Mouse (Mus musculus): ENCODE data around the gene Dennd1b.

DNA sequence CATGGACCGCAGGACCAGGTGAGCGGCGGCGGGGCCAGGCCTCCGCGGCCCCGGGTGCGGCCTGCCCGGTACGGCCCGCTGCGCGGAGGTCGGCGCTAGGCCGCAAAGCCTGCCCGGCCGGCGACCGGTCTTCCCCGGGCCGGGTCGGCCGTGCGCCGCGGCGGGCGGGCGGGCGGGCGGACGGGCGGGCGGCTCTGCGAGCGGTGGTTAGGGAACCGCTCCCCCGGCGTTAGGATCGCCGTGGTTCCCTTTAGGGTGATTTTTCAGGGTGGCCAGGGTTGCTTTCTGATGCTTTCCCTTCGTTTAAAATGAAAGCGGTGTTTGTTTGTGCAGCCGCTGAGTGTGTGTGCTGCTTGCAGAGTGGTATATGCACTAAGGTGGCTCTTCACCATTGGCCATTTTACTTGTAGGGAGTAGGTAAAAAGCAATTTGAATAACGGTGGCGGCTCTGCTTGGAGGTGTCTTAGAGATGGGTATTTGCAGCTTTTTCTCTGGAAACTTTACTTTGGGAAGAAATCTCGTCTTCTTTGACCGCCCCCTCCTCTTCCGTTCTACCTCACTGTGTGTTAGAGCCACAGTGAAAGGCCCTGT lies 728 bp downstream of the Dennd1b start:
- TF ChIP-seq CTCF (conservative IDR thresholded peaks at IDR 0.05 in 1 of 2, IDR thresholded peaks at IDR 0.05 in 1 of 2; ENCODE audit: low read depth in 2 of 2, low read length in 2 of 2): no peak
- peak; percentile 47; the same call in 1 of the 2 replicates for TF ChIP-seq POLR2A (IDR thresholded peaks at IDR 0.05; ENCODE audit: low read depth, low read length)
- no peak for TF ChIP-seq SMC3 (IDR thresholded peaks at IDR 0.05; ENCODE audit: low read depth, low read length)
- TF ChIP-seq SIN3A (IDR thresholded peaks at IDR 0.05; ENCODE audit: low read length): 0 out of 2 replicates have a peak, but pooled peaks have one; percentile 53
- no peak for TF ChIP-seq ZMIZ1 (IDR thresholded peaks at IDR 0.05; ENCODE audit: low read depth, low read length)
- TF ChIP-seq CHD1 (IDR thresholded peaks at IDR 0.05; ENCODE audit: low read depth, low read length): no peak
- no peak; the same call in 1 of the 2 replicates for TF ChIP-seq NELFE (IDR thresholded peaks at IDR 0.05; ENCODE audit: low read depth, low read length)
- no peak for TF ChIP-seq E2F4 (IDR thresholded peaks at IDR 0.05; ENCODE audit: insufficient replicate concordance, low read depth, low read length)
- TF ChIP-seq USF1 (IDR thresholded peaks at IDR 0.05; ENCODE audit: low read depth, low read length): no peak
- TF ChIP-seq MXI1 (IDR thresholded peaks at IDR 0.05; ENCODE audit: low read depth, low read length): no peak; the same call in 1 of the 2 replicates
- no peak for TF ChIP-seq EP300 (IDR thresholded peaks at IDR 0.05; ENCODE audit: low read length)
- TF ChIP-seq USF2 (conservative IDR thresholded peaks at IDR 0.05; ENCODE audit: low read depth, low read length): no peak
- no peak for TF ChIP-seq KAT2A (IDR thresholded peaks at IDR 0.05; ENCODE audit: insufficient replicate concordance, low read length)
